Mouse (Mus musculus): ENCODE results near the gene Lbhd2.

Gene Lbhd2

GRCm38 (mm10) chr12:111447898-111448760 is 41.5 kb downstream of the Lbhd2 start:
- DNase-seq (ENCODE audit: low spot score in 2 of 2): no peak

DNA sequence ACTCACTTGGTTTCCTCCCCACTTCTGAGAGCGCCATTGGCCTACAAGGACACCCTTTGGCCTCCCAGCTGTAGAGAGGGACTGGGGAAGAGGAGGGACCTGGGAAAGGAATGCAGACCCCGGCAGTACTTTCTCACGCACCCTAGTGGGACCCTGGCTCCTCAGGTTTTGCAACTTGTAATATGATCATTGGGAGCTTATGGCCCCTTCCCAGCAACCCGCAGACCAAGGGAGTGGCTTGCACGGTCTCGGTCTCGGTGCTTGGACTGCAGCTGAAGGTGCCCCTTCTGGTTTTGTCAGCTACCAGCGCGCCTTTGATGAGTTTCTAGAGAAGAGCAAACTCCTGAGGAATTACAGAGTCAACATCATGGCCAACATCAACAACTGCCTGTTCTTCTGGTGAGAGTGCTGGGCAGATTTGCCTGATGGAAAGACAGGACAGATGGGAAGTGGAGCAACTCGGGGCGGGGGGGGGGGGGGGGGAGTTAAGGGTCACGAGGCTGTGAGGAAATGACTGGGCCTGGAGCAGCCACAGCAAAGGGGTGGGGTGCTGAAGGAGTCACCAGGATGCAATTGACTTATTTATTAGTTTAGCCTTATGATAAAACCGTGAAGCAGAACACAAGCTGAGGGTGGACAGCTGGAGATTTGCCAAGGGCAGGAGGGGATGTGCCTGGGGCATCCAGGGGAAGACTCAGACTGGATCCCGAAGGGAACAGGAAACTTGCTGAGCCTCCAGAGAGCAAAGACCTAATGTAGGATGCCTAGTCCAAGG is 42.5 kb downstream of the Lbhd2 start:
- no peak for DNase-seq (ENCODE audit: low spot score in 2 of 2)

- no peak for DNase-seq (ENCODE audit: low spot score in 2 of 2)
Measured at GRCm38 (mm10) chr12:111450359-111450758, 43.8 kb downstream of the Lbhd2 start.

- DNase-seq (ENCODE audit: low spot score in 2 of 2): no peak
Measured at GRCm38 (mm10) chr12:111451561-111451960, 45.0 kb downstream of the Lbhd2 start.

DNA sequence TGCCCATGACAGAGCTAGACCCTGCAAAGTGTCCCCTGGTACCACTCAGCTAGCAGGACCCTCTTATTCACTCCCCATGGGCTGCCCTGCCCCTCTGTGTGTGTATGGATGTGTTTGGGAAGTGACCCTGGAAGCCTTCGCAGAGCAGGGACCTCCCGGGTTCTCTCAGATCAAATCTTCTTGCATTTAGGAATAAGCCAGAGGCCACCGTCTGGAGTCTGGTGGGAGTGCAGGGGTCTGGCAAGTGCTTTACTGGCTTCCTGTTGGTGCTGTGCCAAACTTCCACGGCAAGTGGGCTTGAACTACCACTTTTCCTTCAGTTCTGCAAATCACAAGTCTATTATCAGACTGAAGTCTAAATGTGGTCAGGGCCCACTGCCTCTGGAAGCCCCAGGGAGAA is 47.4 kb downstream of the Lbhd2 start:
- DNase-seq (ENCODE audit: low spot score in 2 of 2): no peak

GRCm38 (mm10) chr12:111454543-111455280 is 48.1 kb downstream of the Lbhd2 start:
- DNase-seq (ENCODE audit: low spot score in 2 of 2): no peak

DNA sequence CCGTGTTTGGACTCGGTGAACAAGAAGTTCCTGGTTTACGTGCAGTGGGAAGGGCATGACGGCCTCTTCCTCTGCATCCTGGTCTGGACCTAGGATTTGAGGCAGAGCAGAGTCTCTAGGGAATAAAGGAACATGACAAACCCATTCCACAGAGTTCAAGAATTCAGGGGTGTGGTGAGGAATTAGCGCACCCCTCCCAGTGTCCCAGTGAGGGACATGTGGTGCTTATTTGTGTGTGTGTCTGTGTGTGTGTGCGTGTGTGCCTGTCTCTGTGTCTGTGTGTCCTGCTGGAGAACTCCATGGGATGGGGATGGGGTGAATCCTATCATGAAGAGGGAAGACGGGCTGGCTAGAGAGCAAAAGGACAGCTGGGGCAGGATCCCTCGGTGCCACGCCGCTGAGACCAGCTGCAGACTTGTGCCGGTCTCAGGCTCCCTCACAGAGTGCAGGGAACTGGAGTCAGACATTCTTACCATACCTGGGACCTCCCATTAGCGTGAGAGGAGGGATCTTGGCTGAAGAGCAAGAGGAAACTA is 48.8 kb downstream of the Lbhd2 start:
- no peak for DNase-seq (ENCODE audit: low spot score in 2 of 2)

DNA sequence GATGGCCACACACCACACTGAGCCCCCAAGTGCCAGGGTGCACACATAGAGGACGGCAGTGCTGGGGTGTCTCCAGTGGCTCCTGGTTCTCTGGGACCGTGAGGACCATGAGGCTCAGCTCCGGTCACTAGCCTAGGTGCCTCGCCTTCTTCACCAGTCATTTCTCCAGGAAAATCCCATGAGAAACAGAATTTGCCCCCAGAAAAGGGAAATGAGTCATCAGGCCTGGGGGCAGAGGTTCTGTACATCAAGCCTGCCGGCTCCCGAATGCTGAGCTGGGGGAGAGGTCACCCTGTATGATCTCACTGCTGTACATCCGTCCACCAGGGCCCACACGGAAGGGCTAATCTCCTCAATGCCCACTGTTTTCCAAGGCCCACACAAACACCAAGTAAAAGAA is 49.3 kb downstream of the Lbhd2 start:
- no peak for DNase-seq (ENCODE audit: low spot score in 2 of 2)

GRCm38 (mm10) chr12:111457742-111458141 is 51.1 kb downstream of the Lbhd2 start:
- DNase-seq (ENCODE audit: low spot score in 2 of 2): no peak
